Mouse (Mus musculus) megakaryocyte, adult 5-6 weeks (primary cell): Measurements from ENCODE around the gene Sorcs2. TPM values are rescaled to one million over a fixed set of nuclear protein-coding genes. Genes with fewer than 3 reads are reported as not detected.
A peak's percentile ranks its signal among the peaks of the same experiment; 100 is the strongest.

Experiments
- ATAC-seq: 2 replicates; pipeline ENCODE4 v1.8.0; 2016; ENCODE audit warnings: mild to moderate bottlenecking, inconsistent platforms; ENCODE audit not compliant: poor library complexity, severe bottlenecking
- total RNA-seq, 2 experiments: library from RNA; stranded (forward) in 1 of 2; stranded (reverse) in 1 of 2; fragments of 153-499, 151-499 nt in 1 of 2; fragments of 221-1000, 200-1000 nt in 1 of 2; gene quantifications; 2 replicates each; pipeline versions ENCODE4 v1.2.3 to v1.2.4; 2015 to 2017

Sorcs2 gene
- total RNA-seq, 2 experiments from 2014 or later: 0.22 TPM; not detected in 1

DNA sequence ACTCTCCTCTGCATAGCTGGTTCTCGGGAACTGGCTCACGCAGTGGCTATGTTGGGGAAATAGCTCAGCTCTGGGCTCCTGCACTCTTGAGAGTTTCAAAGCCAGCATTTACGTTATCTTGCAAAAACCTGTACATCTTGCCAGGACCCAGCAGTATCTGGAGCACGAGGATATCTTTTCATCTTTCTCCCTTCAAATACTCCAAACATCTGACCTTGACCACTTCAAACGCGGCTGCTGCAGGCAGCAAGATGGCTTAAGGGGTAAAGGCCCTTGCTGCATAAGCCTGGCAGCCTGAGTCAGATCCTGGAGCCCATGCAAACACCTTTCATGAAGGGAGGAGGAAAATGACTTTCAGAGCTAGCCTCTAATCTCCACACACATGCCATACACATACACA lies 258.2 kb downstream of the Sorcs2 start:
- no peak for ATAC-seq

DNA sequence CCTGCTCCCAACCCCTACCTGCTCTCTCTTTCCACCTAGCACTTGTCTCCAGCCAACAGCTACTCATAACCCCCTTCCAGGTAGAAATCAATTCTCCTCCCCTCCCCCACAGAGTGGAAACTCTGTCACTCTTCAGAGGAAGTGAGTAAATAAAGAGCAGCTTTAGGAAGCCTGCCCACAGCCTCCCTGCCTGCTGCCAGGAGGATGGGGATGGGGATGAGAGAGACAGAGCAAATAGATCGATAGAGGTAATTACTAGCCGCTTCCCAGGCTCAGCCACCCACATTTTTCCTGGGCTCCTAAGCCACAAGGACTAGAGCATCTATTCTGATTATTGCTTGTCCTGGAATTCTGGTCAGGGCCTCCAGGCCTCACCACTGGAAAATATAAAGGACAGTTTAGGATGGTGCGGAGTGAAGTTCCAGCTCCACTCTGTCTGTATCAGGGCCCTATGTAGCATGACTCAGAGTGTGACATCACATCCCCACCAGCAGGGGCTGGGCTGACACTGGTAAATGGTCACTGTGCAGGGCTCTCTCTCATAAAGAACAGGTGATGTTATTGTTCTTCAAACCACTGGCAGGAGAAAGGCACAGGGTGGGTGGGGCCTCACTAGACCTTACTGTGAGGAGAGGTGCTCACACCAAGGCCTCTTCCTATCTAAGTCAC lies 261.9 kb downstream of the Sorcs2 start:
- no peak for ATAC-seq

DNA sequence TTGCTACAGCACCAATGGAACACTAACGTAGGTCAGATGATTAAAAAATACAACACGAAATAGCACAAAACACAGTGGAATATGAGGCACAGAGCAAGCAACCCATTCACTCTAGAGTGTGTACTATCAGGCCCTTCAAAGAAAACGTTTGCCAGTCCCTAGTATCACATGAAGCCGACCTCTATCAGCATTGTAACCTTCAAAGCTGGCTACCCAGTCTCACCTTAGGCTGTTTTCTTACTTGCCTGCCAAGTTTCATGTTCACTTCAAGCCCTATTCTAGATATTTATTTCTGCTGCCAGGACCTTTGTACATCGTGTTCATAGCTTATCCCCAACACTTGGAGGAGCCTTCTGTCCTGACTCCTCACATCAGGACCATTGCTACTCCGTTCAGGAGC lies 263.6 kb downstream of the Sorcs2 start:
- ATAC-seq: no peak

DNA sequence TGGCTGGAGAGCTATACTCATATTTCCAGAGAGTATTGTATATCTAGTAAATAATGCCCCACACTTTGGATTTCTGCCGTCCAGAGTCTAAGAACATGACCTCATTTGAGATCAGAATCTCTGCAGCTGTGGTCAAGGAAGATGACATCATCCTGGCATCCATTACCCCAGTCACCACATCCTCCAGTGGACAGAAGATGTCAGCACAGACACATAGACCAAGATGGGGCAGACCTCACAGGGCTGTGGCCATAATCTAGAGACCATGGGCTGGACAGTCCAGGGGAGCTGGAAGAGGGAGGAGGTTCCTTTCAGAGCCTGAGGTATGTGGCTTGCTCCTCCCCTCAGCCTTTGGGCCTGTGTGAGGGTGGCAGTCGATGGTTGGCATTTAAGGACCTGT lies 264.0 kb downstream of the Sorcs2 start:
- no peak for ATAC-seq

DNA sequence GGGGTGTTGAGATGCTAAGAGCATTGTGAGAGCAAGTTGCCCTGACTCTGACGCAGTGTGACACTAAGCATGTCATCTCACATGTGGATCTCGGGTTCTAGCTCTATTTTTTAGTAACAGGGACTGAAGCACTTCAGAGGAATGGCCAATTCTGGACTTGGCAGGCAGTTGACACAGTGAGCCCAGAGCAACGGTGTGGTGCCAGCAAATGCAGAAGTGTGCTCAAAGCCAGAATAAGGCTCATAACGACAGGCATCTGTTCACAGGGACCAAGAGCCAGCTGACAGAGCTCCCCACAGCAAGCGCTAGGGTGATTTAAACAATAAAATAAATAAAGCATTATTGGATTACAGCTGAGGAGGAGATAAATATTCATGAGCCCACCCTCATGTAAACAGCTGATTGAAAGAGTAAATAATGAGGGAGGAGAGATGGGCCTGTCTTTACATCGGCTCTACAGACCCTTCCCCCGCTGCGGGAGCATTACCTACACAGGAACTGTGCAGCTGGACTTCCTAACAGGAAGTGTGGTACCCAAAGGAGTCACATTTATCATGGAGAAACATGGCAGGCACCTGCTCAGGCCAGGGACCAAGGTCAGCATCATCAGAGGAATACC lies 267.4 kb downstream of the Sorcs2 start:
- no peak for ATAC-seq

DNA sequence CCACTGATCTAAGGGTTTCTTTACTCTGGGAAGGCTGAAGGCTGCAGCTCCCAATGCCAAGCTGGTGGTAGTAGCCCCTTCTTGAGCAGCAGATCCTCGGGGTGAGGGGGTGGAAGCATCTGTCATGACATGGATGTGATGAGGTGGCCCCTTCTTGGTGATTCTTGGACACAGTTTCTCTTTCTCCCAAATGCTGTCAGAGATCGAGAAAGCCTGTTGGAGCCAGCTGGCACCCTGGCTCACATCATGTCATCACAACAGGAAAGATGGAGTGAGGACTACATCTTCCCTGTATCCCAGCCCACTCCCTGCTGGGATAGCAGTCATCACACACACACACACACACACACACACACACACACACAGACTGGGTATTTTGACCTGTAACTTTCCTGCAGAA lies 268.3 kb downstream of the Sorcs2 start:
- no peak for ATAC-seq

DNA sequence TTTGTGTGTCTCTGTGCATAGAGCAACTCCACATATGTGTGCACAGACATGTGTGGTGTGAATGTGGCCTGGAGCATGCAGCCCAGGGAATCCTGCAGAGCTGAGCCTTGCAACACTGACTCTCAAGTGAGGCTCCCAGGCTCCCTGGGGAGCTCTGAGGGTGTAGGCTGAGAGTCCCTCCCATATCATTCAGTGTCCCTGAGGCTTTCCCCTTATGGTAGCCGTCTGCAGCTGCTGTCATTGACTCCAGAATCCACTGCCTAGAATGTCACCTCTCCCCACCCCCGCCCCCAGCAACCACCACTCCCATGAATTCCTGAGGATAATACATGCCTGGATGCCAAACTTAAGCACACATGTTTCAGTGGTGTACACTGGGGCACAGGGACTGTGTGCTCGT lies 269.4 kb downstream of the Sorcs2 start:
- ATAC-seq: no peak

DNA sequence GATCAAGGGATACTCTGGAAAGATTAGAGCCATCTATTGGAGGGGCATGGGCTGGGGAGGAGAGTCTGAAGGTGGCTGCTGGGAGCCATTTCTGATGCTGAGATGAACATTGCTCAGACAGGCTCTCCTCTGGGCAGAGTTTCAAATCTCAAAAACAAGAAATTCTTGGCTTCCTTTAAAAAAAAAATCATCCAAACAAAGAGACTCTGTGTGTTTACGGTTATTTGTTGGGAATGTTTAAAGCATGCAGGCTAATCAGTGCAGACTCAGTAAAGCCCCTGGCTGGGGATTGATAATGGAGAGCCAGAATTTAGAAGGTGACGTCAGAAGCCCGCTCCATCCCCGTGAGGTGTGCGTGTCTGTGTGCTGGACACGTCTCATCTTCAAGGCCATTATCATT lies 272.9 kb downstream of the Sorcs2 start:
- no peak for ATAC-seq

DNA sequence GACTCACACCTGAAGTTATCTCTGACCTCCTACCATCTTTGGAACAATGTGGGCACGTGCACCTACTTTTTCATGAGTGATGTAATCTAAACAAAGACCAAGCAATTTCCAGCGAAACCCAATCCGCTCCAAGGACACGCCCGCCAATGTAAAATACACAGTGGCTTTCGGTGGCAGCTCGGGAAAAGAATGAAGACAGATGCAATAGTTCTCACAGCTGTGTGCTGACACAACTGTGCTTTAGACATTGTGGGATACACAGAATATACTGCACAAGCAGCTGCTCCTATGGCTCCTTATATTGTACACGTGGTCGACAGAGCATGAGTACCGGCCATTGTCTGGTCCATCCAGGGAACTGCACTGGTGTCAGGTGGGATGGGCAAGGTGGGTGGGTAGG lies 275.0 kb downstream of the Sorcs2 start:
- ATAC-seq: no peak

DNA sequence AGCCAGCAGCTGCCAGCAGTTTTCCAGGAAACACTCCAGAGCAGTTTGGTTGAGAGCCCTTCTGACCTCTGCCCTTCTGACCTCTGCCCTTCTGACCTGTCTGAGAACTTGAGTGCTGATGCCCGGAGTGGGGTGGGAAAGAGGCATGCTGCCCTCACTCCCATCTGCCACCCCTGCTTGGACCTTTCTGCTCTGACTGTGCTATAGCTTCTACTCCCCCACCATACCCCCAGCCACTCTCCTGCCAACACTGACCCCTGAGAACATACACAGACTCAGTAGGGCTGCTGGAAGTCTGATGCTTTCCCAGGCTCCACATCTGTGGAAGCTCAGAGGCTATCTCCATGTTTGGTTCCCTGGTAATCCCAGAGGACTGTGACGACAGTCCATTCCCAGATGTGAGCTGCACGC lies 277.0 kb downstream of the Sorcs2 start:
- ATAC-seq: no peak

DNA sequence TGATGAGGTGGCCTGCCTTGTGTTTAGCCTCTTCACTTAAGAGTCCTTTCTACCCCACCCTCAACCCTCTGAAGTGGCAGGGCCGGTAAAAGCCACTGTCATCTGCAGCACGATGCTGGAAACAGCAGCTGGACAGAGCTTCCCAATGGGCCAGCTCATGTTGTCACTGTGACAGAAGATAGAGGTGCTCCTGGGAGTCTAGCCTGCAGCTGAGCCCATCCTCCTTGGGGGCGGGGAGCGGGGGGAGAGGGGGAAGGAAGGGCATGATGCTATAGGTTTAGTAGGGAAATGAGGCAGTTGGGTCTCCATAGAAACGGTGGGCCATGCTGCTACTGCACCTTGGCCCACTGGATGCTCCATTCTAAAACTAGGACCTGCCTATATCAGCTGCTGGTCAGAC lies 279.9 kb downstream of the Sorcs2 start:
- ATAC-seq: no peak

DNA sequence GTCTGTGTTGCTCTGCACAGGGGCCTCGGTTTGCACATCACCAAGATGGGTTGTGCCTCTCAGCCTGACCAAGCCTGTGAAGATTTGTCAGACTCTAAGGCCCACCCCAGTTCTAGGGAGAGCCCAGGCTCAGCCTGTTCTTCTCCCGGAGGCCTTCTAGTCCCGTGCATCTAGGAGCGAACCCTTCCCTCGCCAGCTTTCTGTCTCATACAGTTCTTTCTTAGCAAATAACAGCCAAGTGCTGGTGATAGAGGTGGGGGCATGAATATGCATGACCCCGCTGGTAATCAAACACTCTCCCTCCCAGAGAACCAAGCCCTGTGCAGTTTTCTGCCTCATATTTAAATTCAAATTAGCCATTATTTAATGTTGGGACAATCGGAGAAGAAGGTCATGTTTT lies 282.4 kb downstream of the Sorcs2 start:
- no peak for ATAC-seq

DNA sequence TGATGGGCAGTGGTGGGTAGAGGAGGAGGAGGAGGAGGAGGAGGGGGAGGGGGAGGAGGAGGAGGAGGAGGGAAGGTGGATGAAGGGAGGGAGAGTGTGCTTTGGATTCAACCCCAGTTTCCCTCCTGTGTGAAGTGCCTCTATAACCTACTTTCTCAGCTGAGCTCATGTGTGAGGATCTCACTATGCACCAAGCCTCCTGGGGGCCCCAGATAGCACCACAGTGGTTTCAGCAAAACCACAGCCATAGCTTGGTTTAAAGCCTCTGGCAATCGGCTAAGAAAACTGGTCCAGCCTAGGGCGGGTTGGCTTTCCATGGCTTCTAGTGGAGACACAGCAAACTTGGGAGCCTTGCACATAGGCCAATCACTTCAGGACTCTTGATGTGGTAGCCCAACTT lies 284.2 kb downstream of the Sorcs2 start:
- ATAC-seq: no peak

DNA sequence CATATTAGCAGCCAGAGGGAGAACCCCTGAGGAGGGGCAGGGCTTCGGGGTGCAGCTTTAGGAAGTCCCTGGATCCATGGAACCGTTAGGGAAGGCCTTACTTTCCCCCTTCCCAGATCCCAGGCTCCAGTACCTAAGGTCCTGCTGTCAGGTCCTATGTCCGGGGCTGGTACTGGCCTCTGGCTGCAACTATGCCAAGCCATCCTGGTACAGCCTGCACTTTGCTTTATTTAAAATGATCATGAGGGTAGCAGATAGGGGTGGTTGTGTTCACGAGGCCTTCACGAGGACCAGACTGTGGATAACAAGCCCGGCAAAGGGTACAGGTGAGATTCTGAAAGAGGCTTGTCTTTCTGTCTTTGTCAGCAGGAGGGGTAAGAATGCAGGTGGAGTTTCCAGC lies 285.2 kb downstream of the Sorcs2 start:
- ATAC-seq: no peak

DNA sequence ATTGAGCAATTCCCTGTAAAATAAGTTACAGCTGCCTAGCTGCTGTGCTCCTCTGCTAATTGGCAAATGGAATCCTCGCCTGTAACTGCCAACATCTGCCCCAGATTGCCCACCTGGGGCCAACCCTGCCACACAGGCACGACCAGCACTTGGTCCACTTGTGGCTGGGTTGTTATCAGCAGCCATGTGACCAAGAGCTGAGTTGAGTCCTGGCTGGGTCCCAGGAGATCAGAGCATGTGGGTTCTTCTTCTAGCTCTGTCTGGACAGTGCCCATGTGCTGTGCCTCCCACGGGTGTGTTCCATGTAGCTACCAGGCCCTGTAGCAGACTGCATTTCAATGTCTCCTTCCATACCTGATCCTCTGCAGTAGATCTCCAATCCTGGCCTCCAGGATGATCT lies 286.4 kb downstream of the Sorcs2 start:
- ATAC-seq: no peak

DNA sequence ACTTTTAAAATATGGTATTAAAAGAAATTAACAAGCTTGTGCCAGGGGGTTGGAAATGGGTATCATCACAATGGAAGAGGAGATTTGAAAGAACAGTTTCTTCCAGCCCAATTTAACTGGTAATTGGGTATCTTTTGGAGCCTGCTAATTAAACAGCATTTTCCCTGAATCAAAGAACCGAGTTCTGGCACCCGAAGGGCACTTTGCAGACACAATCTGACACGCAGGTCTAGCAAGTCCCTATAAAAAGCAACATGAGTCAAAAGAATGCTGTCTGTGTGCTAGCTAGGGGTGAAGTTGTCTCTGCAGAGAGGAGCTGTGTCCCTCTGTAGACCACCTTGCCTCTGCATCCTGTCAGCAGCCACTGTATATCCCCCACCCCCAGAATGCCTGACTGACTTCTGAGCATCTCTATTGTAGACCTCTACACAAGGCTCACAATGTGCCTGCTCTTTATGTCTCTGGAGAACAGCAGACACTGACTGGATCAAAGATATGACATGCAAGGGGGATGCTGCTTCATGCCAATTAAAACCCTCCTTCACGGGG lies 289.5 kb downstream of the Sorcs2 start:
- no peak for ATAC-seq

DNA sequence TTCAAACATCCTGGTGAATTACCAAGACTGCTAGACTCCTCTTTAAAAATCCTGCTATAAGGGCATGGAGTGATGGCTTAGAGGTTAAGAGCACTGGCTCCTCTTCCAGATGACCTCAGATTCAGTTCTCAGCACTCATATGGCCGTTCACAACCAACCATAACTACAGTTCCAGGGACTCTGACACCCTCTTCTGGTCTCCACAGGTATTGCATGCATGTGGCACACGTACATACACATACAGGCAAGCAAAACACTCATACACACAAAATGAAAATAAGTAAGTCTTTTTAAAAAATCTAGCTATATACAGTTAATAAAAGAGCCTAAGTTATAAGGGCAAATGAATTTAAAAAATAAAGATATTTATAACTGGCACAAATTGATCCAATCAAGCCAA lies 294.5 kb downstream of the Sorcs2 start:
- no peak for ATAC-seq

DNA sequence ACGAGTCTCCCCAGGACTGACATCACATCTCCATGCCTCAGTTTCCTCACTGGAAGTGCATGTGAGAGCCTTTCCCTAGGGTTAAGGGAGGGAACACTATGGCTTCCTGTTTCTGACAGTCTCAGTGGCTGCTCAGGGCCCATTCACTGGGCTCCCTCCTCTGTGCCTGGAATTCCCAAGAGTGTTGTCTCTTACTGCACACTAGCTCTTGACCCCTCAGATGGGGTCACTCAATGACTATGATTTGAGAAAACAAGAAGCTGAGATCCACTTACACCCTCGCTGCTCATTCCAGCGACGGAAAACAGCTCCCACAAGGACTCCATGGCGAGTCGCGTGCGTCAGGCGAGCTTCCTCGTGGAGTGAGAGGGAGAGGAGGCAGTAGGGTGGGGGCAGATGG lies 296.8 kb downstream of the Sorcs2 start:
- no peak for ATAC-seq

DNA sequence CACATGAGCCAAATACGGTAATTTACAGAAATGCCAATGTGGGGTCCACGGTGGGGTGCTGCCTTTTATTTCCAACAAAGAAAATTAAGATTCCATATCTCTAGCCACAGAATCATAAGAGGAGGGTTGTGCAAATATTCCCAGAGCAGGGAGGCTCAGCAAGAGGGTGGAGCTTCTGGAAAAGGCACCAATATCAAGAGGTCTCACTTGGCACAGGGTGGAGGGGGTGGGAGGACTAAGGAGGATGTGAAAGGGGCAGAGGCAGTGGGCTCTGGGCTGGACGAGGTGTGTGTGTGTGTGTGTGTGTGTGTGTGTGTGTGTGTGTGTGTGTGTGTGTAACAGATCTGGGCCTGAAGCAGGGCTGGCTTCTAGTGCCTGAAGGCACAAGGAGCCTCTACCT lies 297.5 kb downstream of the Sorcs2 start:
- no peak for ATAC-seq

DNA sequence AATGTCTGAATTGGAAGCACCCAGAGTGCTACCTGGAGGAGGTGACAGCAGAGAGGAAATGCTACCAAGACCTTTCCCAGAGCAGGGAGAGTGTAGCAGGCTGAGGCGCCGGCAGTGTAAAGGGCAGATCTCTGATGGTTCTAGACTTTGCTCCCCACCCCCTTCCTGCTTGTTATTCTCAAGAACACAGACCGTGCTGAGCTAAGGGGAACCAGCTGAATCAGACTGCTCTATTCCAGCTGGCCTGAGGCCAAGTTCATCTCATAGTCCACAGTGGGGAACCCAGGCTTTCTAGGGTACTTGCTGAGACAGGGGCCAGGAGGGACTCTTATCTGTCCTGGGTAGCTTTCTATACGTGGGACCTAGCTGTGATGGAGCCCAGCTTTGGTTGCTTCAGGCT lies 298.3 kb downstream of the Sorcs2 start:
- ATAC-seq: no peak

DNA sequence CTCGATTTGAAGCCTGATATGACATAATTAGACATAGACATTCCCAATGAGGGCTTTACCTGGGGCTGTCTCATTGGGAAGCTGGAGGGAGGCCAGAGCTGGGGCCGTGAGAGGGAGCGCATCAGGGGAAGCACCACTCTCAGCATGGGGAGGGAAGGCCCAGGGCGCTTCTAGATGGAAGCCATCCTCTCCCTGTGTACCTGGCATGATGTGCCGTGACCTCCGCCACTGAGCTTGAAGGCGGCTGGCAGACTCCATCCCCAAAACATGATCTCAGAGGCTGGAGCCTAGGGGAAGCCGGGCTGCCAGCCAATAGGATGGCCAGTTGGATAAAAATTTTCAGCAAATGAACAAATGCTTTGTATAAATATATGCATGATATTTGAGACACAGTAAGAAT lies 301.9 kb downstream of the Sorcs2 start:
- no peak for ATAC-seq

DNA sequence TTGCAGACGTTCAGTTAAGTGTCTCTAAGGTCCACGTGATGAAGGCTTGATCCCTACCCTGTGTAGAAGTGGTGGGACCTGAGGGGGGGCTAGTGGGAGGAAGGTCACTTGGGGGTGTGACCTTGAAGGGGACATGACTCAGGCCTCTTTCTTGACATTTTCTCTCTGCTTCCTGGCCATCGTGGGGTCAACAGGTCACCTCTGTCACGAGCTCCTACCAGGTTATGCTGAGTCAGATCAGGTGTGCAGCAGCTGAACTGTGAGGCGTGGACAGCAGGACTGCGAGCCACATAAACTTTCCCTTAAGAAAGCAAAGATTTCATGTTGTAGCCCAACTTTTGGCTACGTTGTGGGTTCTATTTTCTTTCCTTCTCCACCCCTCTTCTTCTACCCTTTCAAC lies 307.9 kb downstream of the Sorcs2 start:
- ATAC-seq: no peak

DNA sequence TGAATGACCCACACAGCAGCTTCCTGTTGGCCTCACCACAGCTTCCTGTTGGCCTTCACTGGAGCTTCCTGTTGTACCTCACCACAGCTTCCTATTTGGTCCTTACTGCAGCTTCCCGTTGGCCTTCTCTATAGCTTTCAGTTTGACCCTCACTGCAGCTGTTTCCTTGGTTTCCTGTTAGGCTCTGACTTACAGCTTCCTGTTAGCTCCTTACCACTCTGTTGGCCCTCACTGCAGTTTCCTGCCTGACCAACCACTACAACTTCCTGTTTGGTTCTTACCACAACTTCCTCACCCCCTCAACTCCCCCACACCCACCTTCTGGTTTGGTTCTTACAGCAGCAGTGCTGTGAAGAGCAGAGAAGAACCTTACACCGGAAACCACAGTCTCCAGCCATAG lies 308.7 kb downstream of the Sorcs2 start:
- peak; percentile 54 for ATAC-seq
